Mouse (Mus musculus): ENCODE data around the gene Bphl.

DNA sequence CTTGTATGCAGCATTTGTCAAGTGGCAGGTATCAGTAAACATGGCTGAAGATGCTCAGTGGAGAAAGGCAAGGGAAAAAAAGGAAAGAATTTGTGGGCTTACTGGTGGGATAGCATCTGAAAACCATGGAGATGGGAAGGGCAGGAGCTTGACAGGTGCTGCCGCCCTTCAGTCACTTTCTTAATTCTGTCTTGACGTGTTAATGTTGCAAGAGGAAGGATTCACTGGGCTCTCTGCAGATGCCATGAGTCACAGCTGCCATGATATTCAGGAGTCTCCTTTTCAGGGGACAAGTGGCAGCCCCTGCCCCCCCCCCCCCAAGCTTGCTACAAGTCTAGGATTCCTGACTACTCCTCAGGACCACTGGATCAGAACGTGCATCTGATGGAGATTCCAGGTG lies 74.5 kb downstream of the Bphl start:
- no peak for TF ChIP-seq POLR2A (IDR thresholded peaks at IDR 0.05; ENCODE audit: borderline replicate concordance, control insufficient read depth, low read depth, low read length)
- no peak for TF ChIP-seq CTCF (IDR thresholded peaks at IDR 0.05; ENCODE audit: control insufficient read depth, insufficient read depth, low read length)

Data from bone marrow, adult 2 months (tissue).